Mouse (Mus musculus) c-Kit-positive CD71-positive TER-119-negative erythroid progenitor cells, embryonic 14.5 days (primary cell): ENCODE data around the gene Cyp17a1.

ENCODE experiments used
- DNase-seq: peaks from one replicate; pipeline ENCODE4 v3.0.0-alpha.2; 2013; ENCODE audit warnings: low read depth

Cyp17a1 gene

DNA sequence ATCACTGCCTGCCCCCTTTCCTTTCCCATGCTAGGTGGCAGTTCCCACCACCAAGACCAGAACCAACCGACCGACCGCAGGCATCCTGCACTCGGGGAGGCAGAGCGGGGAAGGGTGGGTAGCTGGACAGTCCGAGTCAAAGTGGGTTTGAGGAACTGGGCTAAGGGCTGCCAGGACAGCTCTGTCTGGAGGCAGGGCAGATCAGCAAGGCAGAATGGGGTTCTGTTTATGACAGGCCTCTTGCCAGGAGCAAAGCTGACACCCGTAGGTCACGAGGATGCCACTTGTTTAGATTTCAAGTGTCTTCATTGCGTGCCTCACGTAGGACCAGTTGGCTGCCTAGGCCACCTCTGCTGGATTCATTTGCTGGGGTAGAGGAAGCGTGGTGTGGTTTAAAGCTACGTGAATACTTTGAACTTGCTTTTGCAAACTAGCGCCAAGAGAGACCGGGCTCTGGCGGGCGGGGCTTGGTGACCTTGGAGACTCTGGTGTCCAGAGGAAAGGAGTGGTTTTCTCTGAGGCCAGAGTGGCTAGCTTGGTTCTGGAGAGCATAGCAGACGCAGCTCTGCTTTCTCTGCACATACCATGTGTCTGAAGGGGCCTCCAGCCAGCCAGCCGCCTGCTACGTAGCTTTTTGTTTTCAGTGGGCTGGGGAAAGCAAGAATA is 31.4 kb downstream of the Cyp17a1 start:
- no peak for DNase-seq

DNA sequence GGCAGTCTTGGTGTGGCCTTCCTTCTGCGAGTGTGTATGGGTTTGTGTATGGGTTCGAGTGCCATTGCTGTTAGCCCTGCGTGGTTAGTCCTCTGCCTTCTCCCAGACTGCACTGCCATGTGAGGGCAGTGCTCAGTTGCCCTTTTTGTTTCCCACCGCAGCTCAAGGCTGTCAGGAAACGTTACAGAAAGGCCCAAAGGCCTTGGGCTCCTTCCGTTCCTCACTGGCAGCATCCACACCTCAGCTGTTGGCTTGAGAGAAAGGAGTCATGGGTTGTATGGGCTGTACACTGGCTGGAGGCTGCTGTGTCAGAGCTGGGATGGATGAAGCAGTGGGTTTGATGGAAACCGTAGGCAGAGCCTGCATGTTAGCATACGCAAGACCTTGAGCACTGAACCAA is 32.2 kb downstream of the Cyp17a1 start:
- no peak for DNase-seq

GRCm38 (mm10) chr19:46639496-46639895 is 33.5 kb downstream of the Cyp17a1 start:
- DNase-seq = no peak

DNA sequence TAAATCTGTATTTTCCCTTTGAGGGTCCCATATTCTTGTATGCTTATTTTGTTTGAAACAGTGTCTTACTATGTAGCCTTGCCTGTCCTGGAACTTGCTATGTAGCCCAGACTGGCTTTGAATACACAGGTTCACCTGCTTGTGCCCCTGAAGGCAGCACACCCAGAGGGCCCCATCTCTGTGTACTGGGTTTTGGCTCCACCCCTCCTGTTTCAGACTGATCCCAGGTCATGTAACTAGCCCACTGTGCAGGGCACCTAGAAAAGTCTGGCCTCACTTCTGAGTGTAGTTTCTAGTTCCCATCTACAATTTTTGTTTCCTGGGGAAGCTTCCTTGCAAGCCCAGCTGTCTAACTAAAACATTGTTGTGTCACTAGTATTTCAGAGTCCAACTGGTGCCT is 33.9 kb downstream of the Cyp17a1 start:
- no peak for DNase-seq

DNA sequence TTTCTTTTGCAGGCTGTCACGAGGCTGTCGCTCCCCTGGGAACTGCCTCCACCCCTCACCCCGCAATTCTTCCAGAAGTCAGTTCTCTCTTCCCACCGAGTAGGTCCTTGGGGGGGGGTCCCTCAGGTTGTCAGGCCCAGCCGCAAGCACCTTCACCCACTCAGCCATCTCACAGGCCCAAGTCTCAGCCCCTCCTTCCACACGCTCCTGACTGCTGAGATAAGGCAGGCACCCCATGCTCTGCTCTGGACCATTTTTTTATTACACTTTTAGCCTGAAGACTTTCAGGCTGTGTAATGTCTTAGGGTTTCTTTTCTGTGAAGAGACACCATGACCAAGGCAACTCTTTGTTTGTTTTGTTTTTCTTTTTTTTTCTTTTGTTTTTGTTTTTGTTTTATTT is 35.4 kb downstream of the Cyp17a1 start:
- DNase-seq = peak; percentile 22

- DNase-seq = no peak
These were observed 37.2 kb downstream of the Cyp17a1 start for GRCm38 (mm10) chr19:46635766-46636165.

GRCm38 (mm10) chr19:46631637-46632036 is 41.3 kb downstream of the Cyp17a1 start:
- no peak for DNase-seq

DNA sequence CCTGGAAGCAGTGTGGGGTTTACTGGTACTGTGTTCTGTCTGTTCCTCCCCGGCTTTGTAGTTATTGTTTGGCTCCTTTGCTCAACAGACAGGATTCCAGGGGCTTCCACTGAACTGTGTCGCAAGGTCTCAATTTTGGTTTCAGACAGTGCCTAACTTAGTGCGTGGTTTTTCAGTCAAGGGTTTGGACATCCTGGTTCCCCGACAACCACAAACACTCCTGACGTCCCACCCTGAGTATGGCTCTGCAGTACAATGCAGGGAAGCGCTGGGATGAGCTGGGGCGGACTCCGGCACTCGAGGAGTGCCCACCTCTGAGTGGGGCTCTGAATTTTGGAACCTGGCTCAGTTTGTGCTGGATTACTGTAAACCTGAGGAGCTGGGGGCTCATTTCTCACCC is 43.2 kb downstream of the Cyp17a1 start:
- no peak for DNase-seq

DNA sequence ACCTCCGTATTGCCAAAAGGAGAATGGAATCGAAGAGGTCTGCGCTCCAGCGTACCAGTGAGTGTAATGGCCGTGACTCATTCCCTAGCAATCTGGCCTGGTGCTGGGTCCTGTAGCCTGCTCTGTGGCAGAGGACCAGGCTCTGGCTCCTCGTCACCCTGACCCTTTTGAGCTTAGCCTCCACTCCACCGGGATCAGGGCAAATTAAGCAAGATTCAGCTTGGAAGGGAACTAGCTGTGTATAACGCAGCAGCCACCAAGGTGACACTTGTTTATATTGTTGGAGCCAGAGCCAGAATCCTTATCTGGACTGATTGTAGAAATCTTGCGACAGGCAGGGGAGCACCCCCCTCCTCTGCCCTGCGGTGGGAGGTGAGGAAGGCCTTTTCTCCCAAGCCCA is 44.6 kb downstream of the Cyp17a1 start:
- DNase-seq = no peak

- no peak for DNase-seq
These were observed 47.5 kb downstream of the Cyp17a1 start for GRCm38 (mm10) chr19:46625519-46625918.

GRCm38 (mm10) chr19:46625015-46625414 is 48.0 kb downstream of the Cyp17a1 start:
- DNase-seq = no peak

DNA sequence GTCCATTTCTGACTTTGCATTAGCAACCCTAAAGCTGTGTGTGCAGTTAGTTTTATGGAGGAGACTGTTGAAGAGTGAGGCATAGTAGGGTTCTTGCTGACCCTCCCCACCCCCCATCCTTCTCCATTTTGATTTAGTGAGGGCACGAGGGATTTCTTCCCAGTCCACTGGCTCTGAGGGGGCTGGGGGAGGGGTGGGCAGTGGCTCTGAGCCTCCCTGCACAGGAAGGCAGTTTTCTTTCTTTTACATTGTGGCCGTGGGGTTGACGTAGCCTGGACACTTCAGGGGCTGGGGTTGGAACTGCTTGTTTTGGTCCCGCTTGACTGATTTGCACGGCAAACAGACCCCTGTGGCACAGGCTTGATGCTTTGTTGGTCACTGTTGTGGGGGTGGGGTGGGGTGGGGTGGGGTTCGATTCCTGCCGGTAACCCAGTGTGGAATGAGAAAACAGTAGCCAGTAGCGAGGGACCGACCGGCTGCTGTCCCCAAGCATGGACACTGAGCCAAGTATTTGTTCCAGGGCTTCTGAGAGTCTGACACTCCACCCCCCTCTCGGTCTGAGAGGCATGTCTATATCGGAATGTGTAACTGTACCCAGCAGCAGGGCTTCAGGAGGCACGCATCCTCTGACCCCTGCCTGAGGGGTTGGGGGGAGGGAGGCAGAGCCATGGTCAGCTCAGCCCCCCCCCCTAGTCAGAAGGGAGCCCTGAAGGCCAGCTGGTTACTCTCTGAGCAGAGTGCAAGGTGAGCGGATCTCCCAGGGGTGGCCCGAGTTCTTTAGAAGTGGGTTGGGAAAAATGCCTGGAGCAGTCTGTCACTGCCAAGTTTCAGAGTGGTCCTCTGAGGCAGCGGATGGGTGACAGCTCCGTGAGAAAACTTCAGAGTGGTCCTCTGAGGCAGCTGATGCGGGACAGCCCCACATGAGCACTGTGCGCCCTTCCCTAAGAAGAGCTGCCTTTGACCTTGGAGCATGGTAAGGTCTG is 48.9 kb downstream of the Cyp17a1 start:
- no peak for DNase-seq

DNA sequence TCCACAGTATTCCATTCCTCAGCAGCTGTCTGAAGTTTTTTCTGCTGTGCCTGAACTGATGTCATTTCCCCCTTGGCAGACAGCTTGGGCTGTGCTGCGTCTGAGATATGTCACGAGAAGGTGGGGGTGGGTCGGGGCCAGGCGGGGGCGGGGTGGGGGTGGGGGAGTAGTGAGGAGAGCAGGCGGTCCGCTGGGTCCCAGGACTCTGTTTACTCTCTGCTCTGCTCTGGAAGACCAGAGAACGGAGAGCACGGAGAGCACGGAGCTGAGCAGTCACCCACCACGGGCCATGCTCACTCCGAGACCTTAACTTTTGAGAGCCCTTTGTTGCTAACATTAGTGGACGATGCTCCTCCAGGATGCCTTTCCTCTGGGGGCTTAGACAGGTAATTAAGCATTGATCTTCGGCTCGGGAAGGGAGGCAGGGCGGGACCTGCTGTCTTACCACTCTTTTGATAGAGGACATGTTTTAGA is 49.7 kb downstream of the Cyp17a1 start:
- no peak for DNase-seq

- DNase-seq = no peak
These were observed 50.2 kb downstream of the Cyp17a1 start for GRCm38 (mm10) chr19:46622659-46623193.

DNA sequence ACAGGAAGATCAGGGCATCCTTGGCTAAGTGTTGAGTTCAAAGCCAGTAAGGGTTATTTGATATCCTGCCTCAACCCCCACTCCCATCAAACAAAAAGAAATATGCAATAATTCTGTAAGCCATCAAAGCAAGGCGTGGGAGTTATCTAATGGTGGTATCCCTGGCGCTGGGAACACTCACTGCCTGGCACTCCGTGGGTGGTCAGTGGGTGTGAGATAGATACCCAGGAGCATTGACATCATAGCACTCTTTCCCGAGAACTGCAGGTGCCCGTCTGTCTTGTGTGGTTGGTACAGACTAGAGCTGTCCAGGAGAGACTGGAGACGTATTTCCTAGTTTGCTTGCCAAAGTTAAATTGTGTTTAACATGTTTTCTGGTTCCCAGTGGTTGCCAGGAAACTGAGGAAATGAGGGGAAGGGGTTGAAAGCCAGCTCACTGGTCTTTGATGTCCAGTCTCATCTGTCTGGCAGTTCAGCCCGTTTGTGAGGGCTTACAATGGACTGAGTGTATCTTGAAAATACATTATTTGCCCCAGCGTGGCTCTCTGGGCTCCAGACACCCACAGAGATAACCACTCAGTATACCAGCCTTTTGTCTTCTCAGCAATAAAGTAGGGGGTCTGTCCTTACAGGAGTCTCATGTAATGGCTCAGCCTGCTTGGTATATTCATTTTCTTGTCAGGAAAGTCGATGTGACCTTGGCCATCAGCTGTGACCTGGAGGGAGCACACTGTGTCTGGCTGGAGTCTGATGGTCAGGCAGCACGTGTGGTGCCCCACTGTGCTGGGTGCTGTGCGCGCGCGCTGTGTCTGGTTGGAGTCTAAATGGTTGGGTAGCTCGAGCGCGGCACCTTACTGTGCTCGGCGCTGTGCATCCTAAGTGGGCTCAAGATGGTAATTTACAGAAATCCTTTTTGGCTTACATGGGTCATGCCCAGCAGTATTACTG is 51.5 kb downstream of the Cyp17a1 start:
- DNase-seq = no peak

DNA sequence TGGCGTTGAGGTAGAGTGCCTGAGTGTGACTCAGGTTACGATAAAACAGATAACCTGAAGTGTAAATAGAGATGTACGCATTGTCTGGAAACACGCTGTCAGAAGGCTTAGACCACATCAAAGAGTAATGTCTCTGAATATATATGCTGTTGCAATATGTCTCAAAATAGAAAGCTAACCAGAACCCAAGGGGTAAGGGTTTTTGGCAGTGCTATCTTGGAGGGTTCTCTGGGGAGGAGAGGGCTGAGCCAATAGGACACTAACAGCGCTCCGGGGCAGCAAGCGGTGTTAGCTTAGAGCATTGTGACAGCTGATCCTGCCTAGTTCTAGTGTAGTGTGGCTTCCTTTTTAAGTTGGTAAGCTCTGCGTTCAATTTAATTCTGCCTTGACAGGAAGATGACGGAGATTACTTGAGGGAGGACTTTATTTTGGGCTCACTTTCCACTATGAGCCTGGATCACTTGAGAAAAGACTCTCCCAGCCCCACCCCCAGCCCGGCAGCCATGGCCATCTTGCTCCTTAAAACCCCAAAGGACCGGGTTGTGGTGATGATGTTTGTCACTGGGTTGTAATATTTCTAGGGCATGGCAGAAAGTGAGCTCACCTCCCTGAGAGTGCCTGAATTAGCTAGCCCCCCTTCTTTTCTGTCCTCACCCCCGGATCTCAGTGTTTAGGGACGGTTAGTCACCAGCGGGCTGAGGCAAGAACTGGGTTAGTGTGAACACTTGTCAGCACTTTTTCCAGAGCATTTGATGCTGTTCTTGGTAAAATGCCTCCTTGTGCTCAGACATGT is 52.8 kb downstream of the Cyp17a1 start:
- no peak for DNase-seq

GRCm38 (mm10) chr19:46619518-46619917 is 53.5 kb downstream of the Cyp17a1 start:
- DNase-seq = no peak

GRCm38 (mm10) chr19:46619001-46619400 is 54.0 kb downstream of the Cyp17a1 start:
- DNase-seq = no peak

DNA sequence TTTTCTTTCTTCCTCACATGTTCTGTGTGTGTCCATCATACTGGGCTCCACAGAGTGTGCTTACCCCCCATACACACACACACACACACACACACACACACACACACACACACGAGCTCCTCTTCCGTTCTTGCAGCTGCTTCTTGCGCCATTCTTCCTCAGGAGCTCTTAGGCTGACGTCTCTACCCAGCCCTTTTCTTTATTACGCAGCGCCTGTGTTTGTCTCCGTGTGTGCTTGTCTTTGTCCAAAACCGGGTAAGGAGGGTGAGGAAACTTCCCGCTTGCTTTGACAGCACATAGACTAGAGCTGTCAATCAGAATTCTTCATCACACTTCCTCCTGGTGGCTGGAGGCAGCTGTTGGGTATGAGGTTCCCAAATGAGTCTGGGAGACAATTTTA is 54.6 kb downstream of the Cyp17a1 start:
- no peak for DNase-seq

GRCm38 (mm10) chr19:46617361-46617760 is 55.6 kb downstream of the Cyp17a1 start:
- no peak for DNase-seq
